Mouse (Mus musculus) embryonic fibroblast, embryonic 13.5 days (primary cell): ENCODE measurements around the gene Zbtb33.

ENCODE experiments used
- CTCF ChIP-seq: IDR thresholded peaks from 2 replicates; pipeline ENCODE4 v1.5.1; 2011; ENCODE audit warnings: mild to moderate bottlenecking, control low read depth, low read length, moderate library complexity, borderline replicate concordance; ENCODE audit not compliant: insufficient read depth
- POLR2A ChIP-seq: IDR thresholded peaks from 2 replicates; pipeline ENCODE4 v1.6.1; 2011; ENCODE audit warnings: low read depth, mild to moderate bottlenecking, control low read depth, low read length, moderate library complexity

DNA sequence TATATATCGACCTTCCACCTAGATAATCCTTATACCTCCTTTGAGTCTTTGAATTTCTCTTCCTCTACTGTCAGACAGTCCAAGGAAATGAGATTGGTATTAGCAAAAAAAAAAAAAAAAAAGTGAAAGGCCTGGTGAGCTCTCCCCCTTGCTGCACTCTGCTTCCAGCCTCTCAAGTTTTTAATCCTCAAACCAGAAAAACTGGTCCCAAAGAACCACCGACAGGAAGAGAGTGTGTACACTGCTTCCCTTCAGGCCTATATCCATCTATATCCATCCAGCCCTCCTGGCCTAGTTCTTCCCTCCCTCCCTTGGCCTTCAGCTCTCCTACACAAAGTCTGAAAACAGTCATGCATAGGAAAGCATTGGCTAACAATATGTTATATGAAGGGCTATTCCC lies 33.2 kb downstream of the Zbtb33 start:
- TF ChIP-seq POLR2A: no peak
- no peak for TF ChIP-seq CTCF
